Mouse (Mus musculus): Measurements from ENCODE around the gene Zfp324. TPM values are rescaled to one million over a fixed set of nuclear protein-coding genes. Genes with fewer than 3 reads are reported as not detected.

Zfp324 gene
- total RNA-seq, 2 experiments from 2014 or later = 13.4 to 13.6 TPM

GRCm38 (mm10) chr7:12959718-12960117 lies 5.9 kb upstream of the Zfp324 start:
- intact Hi-C loops (cut with DNase I) = no loop called here

GRCm38 (mm10) chr7:12961511-12962141 lies 4.0 kb upstream of the Zfp324 start:
- intact Hi-C loops (cut with DNase I) = no loop called here
- DNase-seq (ENCODE audit: low spot score in 2 of 2) = peak; percentile 66 to 75

More at GRCm38 (mm10) chr7:12959718-12960117, 5.9 kb upstream of the Zfp324 start:
- DNase-seq (ENCODE audit: low spot score in 2 of 2) = no peak

GRCm38 (mm10) chr7:12966104-12966845 lies 637 bp downstream of the Zfp324 start:
- intact Hi-C loops (cut with DNase I) = no loop called here
- DNase-seq (ENCODE audit: low spot score in 2 of 2) = peak; percentile 30 to 50

GRCm38 (mm10) chr7:12970906-12971305 lies 5.3 kb downstream of the Zfp324 start:
- DNase-seq (ENCODE audit: low spot score in 2 of 2) = no peak
- intact Hi-C loops (cut with DNase I) = no loop called here

GRCm38 (mm10) chr7:12977682-12978389 lies 12.2 kb downstream of the Zfp324 start, which contains the start of gene Zfp446:
TSS of gene Zfp446 (plus strand) at chr7:12977848.
- intact Hi-C loops (cut with DNase I) = no loop called here
- peak; percentile 99 for DNase-seq (ENCODE audit: low spot score in 2 of 2)

GRCm38 (mm10) chr7:12978931-12979722 lies 13.5 kb downstream of the Zfp324 start:
- no peak for DNase-seq (ENCODE audit: low spot score in 2 of 2)
- intact Hi-C loops (cut with DNase I) = no loop called here

- intact Hi-C loops (cut with DNase I) = no loop called here
- DNase-seq (ENCODE audit: low spot score in 2 of 2) = no peak
Measured at GRCm38 (mm10) chr7:12979776-12980175, 14.1 kb downstream of the Zfp324 start.

- intact Hi-C loops (cut with DNase I) = no loop called here
- DNase-seq (ENCODE audit: low spot score in 2 of 2) = no peak
Measured at GRCm38 (mm10) chr7:12980291-12980690, 14.7 kb downstream of the Zfp324 start.

GRCm38 (mm10) chr7:12985724-12986123 lies 20.1 kb downstream of the Zfp324 start:
- intact Hi-C loops (cut with DNase I) = no loop called here
- no peak for DNase-seq (ENCODE audit: low spot score in 2 of 2)

GRCm38 (mm10) chr7:12986906-12987305 lies 21.3 kb downstream of the Zfp324 start:
- intact Hi-C loops (cut with DNase I) = no loop called here

GRCm38 (mm10) chr7:12987409-12988189 lies 22.0 kb downstream of the Zfp324 start:
- intact Hi-C loops (cut with DNase I) = no loop called here
- DNase-seq (ENCODE audit: low spot score in 2 of 2) = no peak

More at GRCm38 (mm10) chr7:12986906-12987305, 21.3 kb downstream of the Zfp324 start:
- DNase-seq (ENCODE audit: low spot score in 2 of 2) = no peak

GRCm38 (mm10) chr7:12992222-12992621 lies 26.6 kb downstream of the Zfp324 start:
- DNase-seq (ENCODE audit: low spot score in 2 of 2) = no peak
- intact Hi-C loops (cut with DNase I) = no loop called here

- intact Hi-C loops (cut with DNase I) = no loop called here
- DNase-seq (ENCODE audit: low spot score in 2 of 2) = no peak
Measured at GRCm38 (mm10) chr7:12993148-12993547, 27.5 kb downstream of the Zfp324 start.

GRCm38 (mm10) chr7:12995862-12996261 lies 30.2 kb downstream of the Zfp324 start:
- no peak for DNase-seq (ENCODE audit: low spot score in 2 of 2)
- intact Hi-C loops (cut with DNase I) = no loop called here

- DNase-seq (ENCODE audit: low spot score in 2 of 2) = no peak
- intact Hi-C loops (cut with DNase I) = no loop called here
Measured at GRCm38 (mm10) chr7:12997230-12997629, 31.6 kb downstream of the Zfp324 start.

GRCm38 (mm10) chr7:12998053-12998452 lies 32.4 kb downstream of the Zfp324 start, which contains the start of gene Slc27a5:
TSS of gene Slc27a5 (minus strand) at chr7:12998192.
- intact Hi-C loops (cut with DNase I) = no loop called here

GRCm38 (mm10) chr7:12998851-12999250 lies 33.2 kb downstream of the Zfp324 start, which contains the start of gene Trim28:
TSS of gene Trim28 (plus strand) at chr7:12999114.
- no peak for DNase-seq (ENCODE audit: low spot score in 2 of 2)

More at GRCm38 (mm10) chr7:12998053-12998452, 32.4 kb downstream of the Zfp324 start, which contains the start of gene Slc27a5:
- no peak for DNase-seq (ENCODE audit: low spot score in 2 of 2)

GRCm38 (mm10) chr7:13001584-13001983 lies 35.9 kb downstream of the Zfp324 start:
- intact Hi-C loops (cut with DNase I) = no loop called here

More at GRCm38 (mm10) chr7:12998851-12999250, 33.2 kb downstream of the Zfp324 start, which contains the start of gene Trim28:
- intact Hi-C loops (cut with DNase I) = no loop called here

More at GRCm38 (mm10) chr7:13001584-13001983, 35.9 kb downstream of the Zfp324 start:
- no peak for DNase-seq (ENCODE audit: low spot score in 2 of 2)

Measured in left cerebral cortex, postnatal 14 days (tissue).